Mouse (Mus musculus): ENCODE data around the gene Steap3. TPM values are rescaled to one million over a fixed set of nuclear protein-coding genes. Genes with fewer than 3 reads are reported as not detected.

Gene Steap3
- polyA plus RNA-seq, 1 experiment from 2014 or later = 2.1 TPM

Other genes starting within 250 kb of the Steap3 start
- 7.3 and 8.2 TPM in 2 replicates for gene Tmem37, start 198.6 kb downstream of the Steap3 start, polyA plus RNA-seq (2014; fragmentation: Nextera tagmentation; extraction: Ambion mirVana)
- gene Dbi, start 151.6 kb downstream of the Steap3 start, polyA plus RNA-seq (2014; fragmentation: Nextera tagmentation; extraction: Ambion mirVana) = 1,393 and 1,470 TPM in 2 replicates
- 25.9 and 27.3 TPM in 2 replicates for gene 3110009E18Rik, start 151.5 kb downstream of the Steap3 start, polyA plus RNA-seq (2014; fragmentation: Nextera tagmentation; extraction: Ambion mirVana)
- 0.52 and 1.1 TPM in 2 replicates for gene C1ql2, start 67.9 kb upstream of the Steap3 start, polyA plus RNA-seq (2014; fragmentation: Nextera tagmentation; extraction: Ambion mirVana)
- gene Marco, start 232.3 kb upstream of the Steap3 start, polyA plus RNA-seq (2014; fragmentation: Nextera tagmentation; extraction: Ambion mirVana) = not detected in 2 replicates